Mouse (Mus musculus): ENCODE measurements around the gene Dst.

DNA sequence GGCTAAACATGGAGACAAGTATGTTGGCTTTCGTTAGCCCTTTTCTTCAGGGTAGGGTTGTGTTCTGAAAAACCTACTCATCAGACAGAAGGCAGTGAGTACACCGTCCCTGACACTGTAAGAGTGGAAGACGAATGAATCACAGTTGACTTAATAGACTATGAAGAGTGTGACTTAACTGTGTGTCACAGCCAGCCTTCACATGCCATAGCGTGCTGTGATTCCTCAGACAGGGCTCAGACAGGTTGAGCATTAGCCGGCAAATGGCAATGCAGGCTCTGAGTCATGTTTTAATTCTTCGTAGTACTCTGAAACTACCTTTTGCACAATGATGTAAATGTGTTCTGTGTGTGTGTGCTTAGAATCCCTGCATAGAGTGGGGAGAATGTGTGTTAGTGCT is 278.0 kb downstream of the Dst start:
- no peak for TF ChIP-seq CTCF (conservative IDR thresholded peaks at IDR 0.05; ENCODE audit: low read length)
- TF ChIP-seq POU5F1 (IDR thresholded peaks at IDR 0.05; ENCODE audit: borderline replicate concordance, low read length): no peak
- no peak for TF ChIP-seq NANOG (IDR thresholded peaks at IDR 0.05; ENCODE audit: borderline replicate concordance, low read length)

All from E14TG2a.4 (cell line).